Mouse (Mus musculus) cerebellum, adult 2 months (tissue): ENCODE results near the gene Foxk2. TPM values are rescaled to one million over a fixed set of nuclear protein-coding genes. Genes with fewer than 3 reads are reported as not detected.

ENCODE experiments used
- DNase-seq, 2 experiments: peaks; one replicate each; pipeline ENCODE4 v3.0.0; 2021
- H3K27ac ChIP-seq: fragments of 200-500 bp; 2 replicates; pipeline ENCODE4 v1.5.1; 2012; ENCODE audit warnings: low read length, control low read depth, inconsistent platforms; ENCODE audit not compliant: insufficient read depth
- H3K27me3 ChIP-seq: fragments of 200-500 bp; 2 replicates; pipeline ENCODE4 v1.6.1; 2012; ENCODE audit warnings: inconsistent platforms, mild to moderate bottlenecking, low read length, moderate library complexity; ENCODE audit not compliant: control insufficient read depth, insufficient read depth
- H3K4me1 ChIP-seq: fragments of 200-500 bp; 2 replicates; pipeline ENCODE4 v1.6.1; 2011; ENCODE audit warnings: low read length; ENCODE audit not compliant: control insufficient read depth, insufficient read depth
- H3K4me3 ChIP-seq: fragments of 200-500 bp; replicated peaks from 2 replicates; pipeline ENCODE3; 2011; ENCODE audit warnings: mild to moderate bottlenecking, low read depth, low read length, control low read depth; ENCODE audit not compliant: insufficient read depth
- CTCF ChIP-seq: fragments of 200-500 bp; IDR thresholded peaks from 2 replicates; pipeline ENCODE4 v1.5.1; 2011; ENCODE audit warnings: low read depth, mild to moderate bottlenecking, control low read depth, low read length, moderate library complexity, borderline replicate concordance; ENCODE audit not compliant: insufficient read depth
- POLR2A ChIP-seq: fragments of 200-500 bp; IDR thresholded peaks from 2 replicates; pipeline ENCODE4 v1.6.1; 2011; ENCODE audit warnings: low read length, control low read depth, borderline replicate concordance; ENCODE audit not compliant: insufficient read depth
- WGBS: fragments of 180-500 bp; shearing (Covaris S2); methylation state at CpG from one replicate; pipeline ENCODE4 v1.1.7; 2018; 5-methylcytosine and 5-hydroxymethylcytosine counted together
- polyA plus RNA-seq: library from polyadenylated mRNA; depleted of rRNA; stranded (reverse); fragments of >200 nt; gene quantifications from 2 replicates; pipeline ENCODE4 v1.2.3, GENCODE M21; 2012

The Foxk2 gene
- polyA plus RNA-seq, 1 experiment = 44.7 TPM

DNA sequence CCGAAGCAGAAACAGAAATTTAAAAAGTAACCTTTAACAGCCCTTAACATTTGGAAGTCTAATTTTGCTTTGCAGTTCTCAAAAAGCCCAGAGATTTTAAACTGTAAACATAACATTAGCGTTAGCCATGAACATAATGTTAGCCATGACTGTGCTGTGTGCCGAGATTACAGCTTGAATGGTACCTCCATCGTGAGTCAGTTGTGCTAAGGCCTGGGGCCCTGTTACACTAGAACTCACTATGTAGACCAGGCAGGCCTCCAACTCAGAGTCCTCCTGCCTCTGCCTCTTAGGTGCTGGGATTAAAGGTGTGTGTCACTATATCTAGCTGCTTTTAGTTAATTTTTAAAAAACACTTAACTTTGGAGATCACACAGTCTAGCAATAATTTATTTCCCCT, 28.6 kb upstream of the Foxk2 start:
- Histone ChIP-seq H3K27me3 (no peaks in the 10 kb centered on the region), H3K27ac (no peak overlapping the region), H3K4me3 (no peak overlapping the region), H3K4me1 (peaks cover 5% of the 10 kb centered on the region; the same call in 1 of the 2 replicates)
- TF ChIP-seq CTCF (no peak), POLR2A (no peak)
- WGBS = 86% methylated on average over 4 of the region's 4 CpGs
- DNase-seq = no peak

DNA sequence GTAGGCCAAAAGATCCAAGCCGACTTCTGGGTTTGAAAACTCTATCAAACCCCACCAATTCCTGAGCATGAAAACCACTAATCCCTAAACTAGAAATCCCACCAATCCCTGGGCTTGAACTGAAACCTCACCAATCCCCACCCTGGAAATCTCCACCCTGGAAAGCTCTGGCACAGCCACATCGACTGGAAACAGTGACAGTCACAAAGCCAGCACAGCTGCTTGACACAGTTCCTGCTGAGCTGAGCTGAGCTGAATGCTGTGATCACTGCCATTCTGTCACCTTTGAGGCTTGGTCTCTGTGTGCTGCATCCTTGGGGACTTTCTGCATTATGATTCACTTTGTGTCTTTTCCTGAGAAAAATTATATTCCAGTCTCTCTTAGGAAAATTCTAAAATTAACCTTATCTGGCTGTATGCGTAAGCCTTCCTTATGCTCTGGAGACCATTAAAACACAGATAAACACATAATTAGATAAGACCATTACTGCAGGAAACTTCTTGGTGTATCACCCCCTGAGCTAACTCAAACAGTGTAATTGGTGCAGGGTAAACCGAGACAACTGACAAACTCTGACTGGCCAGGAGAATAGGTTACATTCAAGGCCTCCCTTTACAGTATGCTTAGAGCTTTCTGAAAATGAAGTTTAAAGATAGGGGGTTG, 28.0 kb upstream of the Foxk2 start:
- Histone ChIP-seq H3K27me3 (no peaks in the 10 kb centered on the region), H3K27ac (no peak overlapping the region), H3K4me1 (peaks cover 5% of the 10 kb centered on the region; the same call in 1 of the 2 replicates), H3K4me3 (no peak overlapping the region)
- 57% methylated on average over 4 of the region's 4 CpGs for WGBS
- no peak for DNase-seq
- TF ChIP-seq CTCF (no peak), POLR2A (no peak)

DNA sequence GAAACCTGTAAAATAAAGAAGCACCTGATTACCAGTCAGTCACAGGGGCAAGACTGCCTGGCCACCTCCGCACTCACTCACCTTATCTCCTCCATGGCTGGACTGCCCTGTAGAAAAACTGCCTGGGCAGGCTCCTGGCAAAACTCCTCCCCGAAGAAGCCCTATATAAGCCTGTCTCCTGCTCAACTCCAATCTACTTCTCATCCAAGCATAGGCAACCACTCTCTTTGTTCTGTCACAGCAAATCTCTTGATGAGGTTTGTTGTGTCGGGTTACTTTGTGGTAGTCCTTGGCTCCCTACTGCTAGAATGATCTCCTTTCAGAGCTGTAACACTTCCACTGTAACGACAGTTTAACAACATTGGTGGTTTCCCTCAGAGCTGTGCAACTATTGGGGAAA, 27.1 kb upstream of the Foxk2 start:
- H3K27ac ChIP-seq = no peak overlapping the region
- 52% methylated on average over 4 of the region's 4 CpGs for WGBS
- TF ChIP-seq POLR2A = no peak
- TF ChIP-seq CTCF = no peak
- H3K4me3 ChIP-seq = no peak overlapping the region
- no peaks in the 10 kb centered on the region for H3K27me3 ChIP-seq
- peaks cover 4% of the 10 kb centered on the region; the same call in 1 of the 2 replicates for H3K4me1 ChIP-seq
- no peak for DNase-seq

DNA sequence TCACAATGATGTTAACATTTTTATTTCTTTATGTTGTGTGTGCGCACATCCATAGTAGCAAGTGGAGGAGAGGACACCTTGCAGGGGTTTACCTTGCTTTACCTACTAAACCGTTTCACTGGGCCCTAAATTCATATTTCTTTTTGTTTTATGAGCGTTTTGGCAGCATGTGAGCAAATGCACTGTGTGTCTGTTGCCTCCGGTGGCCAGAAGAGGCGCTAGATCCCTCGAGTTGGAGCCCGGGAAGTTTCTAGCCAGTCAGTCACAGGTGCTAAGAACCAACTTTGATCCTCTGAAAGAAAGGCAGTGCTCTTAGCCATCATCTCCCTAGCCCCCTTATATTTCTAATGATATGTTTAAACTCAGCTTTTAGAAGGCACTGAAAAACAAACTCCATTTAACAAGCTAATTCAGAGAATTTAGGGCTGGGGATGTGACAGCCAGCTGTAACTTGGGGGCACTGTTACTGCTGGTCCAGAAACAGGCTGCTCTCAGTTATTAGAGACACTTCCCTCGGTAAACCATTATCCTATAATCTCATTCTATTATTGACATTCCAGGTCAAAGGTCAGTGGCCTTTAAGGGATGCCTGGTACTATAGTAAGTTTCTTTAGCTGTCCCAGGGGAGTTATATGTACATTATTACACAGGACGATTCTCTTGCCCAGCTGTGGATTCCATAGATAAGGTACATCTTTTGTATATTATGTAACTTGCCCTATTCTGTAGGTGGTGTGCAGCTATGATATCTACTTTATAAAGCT, 24.1 kb upstream of the Foxk2 start:
- peak; percentile 41; the same call in 1 of the 2 replicates for TF ChIP-seq CTCF
- no peak for TF ChIP-seq POLR2A
- Histone ChIP-seq H3K27ac (no peak overlapping the region), H3K4me1 (peaks cover 5% of the 10 kb centered on the region; the same call in 1 of the 2 replicates), H3K27me3 (no peaks in the 10 kb centered on the region), H3K4me3 (no peak overlapping the region)
- 32% methylated on average over 9 of the region's 9 CpGs for WGBS
- DNase-seq = peak; percentile 37 to 48

DNA sequence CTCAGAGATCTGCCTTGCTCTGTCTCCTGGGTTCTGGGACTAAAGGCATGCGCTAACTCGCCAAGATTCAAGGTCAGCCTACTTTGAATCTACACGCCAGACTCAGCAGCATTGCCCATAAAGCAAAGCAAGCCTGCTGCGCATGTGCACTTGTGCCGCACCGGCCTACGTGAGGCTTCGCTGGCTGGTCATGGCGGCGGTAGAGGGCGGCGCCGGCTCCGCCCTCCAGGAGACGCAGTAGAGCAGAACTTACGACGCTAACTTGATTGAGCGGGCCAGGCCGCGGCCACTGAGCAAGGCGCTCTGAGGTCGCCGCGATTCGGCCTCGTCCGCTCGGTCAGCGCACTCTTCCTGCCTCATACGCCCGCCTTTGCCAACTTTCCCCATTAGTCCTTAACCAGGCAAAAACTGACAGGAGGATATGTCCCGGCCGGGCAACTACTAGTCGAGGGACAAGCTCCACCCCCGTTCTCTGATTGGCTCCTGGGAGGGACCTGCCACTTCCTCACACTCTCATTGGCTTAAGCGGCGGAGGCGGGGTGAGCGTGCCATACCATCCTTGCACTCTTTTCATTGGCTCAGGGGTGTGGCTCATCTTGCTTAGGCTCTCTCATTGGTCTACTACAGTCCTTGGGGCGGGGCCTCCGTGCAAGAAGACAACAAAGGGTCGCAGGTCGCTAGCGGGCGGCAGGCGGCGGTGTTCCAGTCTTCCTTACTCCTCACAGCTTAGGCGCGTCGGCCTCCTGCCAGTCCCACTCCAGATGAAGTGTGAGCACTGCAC, 23.0 kb upstream of the Foxk2 start, which contains the start of gene Narf:
Gene Narf (plus strand): TSS at position 690 of the 781 bp plus-strand sequence.
- TF ChIP-seq CTCF (peak; percentile 38; the same call in 1 of the 2 replicates), POLR2A (peak; percentile 93)
- Histone ChIP-seq H3K4me3 (peak within 1 kb of the TSS; percentile 81), H3K27ac (peak within 1 kb of the TSS; percentile 91), H3K4me1 (peaks cover 7% of the 10 kb centered on the region), H3K27me3 (no peaks in the 10 kb centered on the region)
- under 1% methylated on average over 50 of the region's 50 CpGs for WGBS
- peak; percentile 99 to 100 for DNase-seq

DNA sequence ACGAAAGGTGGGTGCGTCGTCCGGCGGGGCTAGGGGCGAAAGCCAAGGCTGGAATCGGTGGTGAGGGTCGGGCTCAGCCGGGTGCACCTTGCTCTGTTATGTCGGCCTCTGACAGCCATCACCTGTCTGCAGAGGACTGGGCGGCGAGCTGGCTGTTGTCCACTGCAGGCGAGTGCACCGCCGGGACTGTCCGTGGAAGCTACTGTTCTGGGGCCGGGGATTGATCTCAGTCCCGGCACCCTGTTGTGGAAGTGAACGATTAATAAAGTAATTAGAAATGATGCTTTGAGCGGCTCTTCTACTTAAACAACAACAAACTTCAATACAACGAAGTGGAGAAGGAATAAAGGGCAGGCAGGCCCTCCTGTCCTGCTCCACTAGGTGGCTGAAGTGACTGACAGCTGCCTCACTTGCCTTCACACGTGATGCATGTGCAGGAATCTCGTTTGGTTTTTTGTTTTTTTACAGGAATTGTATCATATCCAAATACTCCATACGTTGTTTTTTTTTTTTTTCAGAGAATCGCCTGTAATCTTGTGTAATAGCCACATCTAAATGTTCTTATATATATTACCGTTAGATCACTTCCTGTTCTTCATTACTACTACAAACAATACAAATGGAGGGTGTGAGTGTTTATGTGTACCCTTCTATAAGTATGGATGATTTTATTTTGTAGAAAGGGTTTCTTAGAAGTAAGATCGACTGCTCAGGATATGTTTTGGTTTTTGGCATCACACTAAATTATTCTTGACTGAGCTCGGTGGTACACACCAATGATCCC, 22.3 kb upstream of the Foxk2 start:
- H3K27me3 ChIP-seq = no peaks in the 10 kb centered on the region
- peaks cover 10% of the 10 kb centered on the region for H3K4me1 ChIP-seq
- TF ChIP-seq CTCF (peak; percentile 47), POLR2A (no peak)
- 1% methylated on average over 28 of the region's 28 CpGs for WGBS
- no peak for DNase-seq
- H3K27ac ChIP-seq = peak overlapping the region; percentile 70
- peak overlapping the region; percentile 81 for H3K4me3 ChIP-seq

DNA sequence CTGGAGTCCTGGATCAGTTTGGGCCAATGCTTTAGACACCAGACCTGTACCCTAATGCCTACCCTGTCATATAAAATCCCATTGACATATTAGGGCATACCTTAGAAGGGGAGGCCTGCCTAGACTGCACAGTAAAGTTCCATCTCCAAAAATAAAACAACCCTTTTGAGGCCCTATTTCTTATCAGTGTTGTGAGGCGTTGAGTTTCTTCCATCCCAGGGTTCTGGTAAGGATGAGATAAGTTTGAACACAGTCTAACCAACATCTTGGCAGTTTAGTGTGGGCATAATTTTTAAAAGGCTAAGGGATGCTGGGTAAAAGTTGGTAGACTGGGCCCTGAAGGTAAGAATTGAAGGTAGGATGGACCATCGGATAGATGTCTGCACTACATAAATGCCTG, 20.1 kb upstream of the Foxk2 start:
- TF ChIP-seq CTCF = no peak
- no peak for TF ChIP-seq POLR2A
- no peak for DNase-seq
- H3K27ac ChIP-seq = no peak overlapping the region
- WGBS = 97% methylated on average over 2 of the region's 2 CpGs
- no peak overlapping the region for H3K4me3 ChIP-seq
- no peaks in the 10 kb centered on the region for H3K27me3 ChIP-seq
- H3K4me1 ChIP-seq = peaks cover 10% of the 10 kb centered on the region
